Mouse (Mus musculus): Measurements from ENCODE around the gene Steap3. TPM values are rescaled to one million over a fixed set of nuclear protein-coding genes. Genes with fewer than 3 reads are reported as not detected.
A peak's percentile ranks its signal among the peaks of the same experiment; 100 is the strongest.

Gene Steap3
- total and polyA plus RNA-seq, 2 experiments from 2014 or later, result 3.9 TPM

DNA sequence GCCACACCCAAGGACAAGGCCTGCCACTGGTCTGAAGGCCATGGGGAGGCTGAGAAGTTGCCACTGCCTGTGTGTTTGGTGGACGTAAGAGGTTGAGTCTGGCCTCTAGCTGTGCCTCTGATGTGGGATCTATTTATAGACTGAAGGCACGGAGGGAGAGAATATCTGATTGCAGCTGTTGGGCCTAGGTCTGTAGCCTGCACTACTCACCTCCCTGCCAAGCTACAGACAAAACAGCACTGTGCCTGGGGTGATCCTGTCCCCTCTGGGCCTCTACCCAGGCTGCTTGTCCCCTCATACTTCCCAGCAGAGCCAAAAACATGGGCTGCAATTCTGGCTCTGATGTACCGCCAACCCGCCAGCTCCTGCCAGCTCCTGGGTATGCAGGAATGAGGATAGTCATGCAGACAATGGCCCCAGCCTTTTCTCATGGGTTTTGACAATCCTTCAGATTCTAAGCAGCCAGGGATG lies 26.8 kb downstream of the Steap3 start:
- WGBS, result 27% methylated on average over 4 of the region's 4 CpGs
- H3K9ac ChIP-seq, result no peak overlapping the region
- TF ChIP-seq CTCF (IDR thresholded peaks at IDR 0.05; ENCODE audit: low read depth), result no peak
- no peak overlapping the region for H3K4me2 ChIP-seq (ENCODE audit: low read depth)
- no peak overlapping the region for H3K4me3 ChIP-seq (ENCODE audit: low read depth, low read length)
- ATAC-seq (peak; percentile 88), DNase-seq (peak; percentile 49)
- H3K27me3 ChIP-seq (ENCODE audit: insufficient read depth, low read length), result no peaks in the 10 kb centered on the region
- H3K27ac ChIP-seq (ENCODE audit: low read depth, low read length), result 0 out of 2 replicates have a peak overlapping the region, but pooled peaks have one; percentile 1
- H3K4me1 ChIP-seq (ENCODE audit: insufficient read depth), result no peaks in the 10 kb centered on the region
- H3K9me3 ChIP-seq (ENCODE audit: low read length), result no peaks in the 10 kb centered on the region
- no peaks in the 10 kb centered on the region for H3K36me3 ChIP-seq (ENCODE audit: insufficient read depth)

DNA sequence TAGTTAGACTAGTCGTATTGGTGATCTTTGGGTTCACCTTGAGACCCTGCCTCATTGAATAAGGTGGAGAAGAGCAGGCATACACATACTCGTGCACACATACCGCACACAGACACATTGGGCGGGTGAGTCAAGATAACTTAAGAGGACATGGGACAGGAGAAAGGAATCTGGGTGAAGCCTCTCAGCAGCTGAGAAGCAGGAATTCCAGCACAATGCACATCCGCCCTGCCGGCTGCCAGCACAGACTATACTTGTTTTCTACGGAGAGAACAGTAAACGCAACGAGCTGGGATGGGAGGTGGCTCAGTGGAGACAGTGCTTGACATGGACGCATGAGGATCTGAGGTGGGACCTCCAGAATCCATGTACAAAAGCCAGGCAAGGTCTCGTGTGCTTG lies 27.9 kb downstream of the Steap3 start:
- no peak for TF ChIP-seq CTCF (IDR thresholded peaks at IDR 0.05; ENCODE audit: low read depth)
- no peaks in the 10 kb centered on the region for H3K4me1 ChIP-seq (ENCODE audit: insufficient read depth)
- no peaks in the 10 kb centered on the region for H3K9me3 ChIP-seq (ENCODE audit: low read length)
- H3K27me3 ChIP-seq (ENCODE audit: insufficient read depth, low read length), result no peaks in the 10 kb centered on the region
- no peak for ATAC-seq
- WGBS, result 89% methylated on average over 11 of the region's 11 CpGs
- no peak overlapping the region for H3K9ac ChIP-seq
- DNase-seq, result no peak
- H3K27ac ChIP-seq (ENCODE audit: low read depth, low read length), result no peak overlapping the region
- no peaks in the 10 kb centered on the region for H3K36me3 ChIP-seq (ENCODE audit: insufficient read depth)
- no peak overlapping the region for H3K4me2 ChIP-seq (ENCODE audit: low read depth)
- no peak overlapping the region for H3K4me3 ChIP-seq (ENCODE audit: low read depth, low read length)

DNA sequence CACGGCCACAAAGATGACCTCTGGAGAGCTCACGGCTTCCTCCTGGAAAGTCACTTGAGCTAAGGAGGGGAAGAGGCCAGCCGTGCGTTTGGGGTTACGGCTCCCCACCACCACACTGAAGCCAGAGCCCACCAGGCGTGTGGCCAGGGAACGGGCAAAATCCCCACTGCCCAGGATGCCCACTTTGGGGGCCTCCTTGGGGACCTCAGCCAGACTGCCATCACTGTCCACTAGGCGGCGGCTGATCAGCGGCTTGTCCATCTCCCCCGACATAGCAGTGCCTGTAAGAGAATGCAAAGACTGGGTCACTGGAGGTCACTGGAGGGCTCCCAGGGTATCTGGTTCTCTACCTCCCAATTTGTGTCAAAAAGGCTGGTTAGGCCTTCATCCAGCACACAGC lies 28.5 kb downstream of the Steap3 start:
- Histone ChIP-seq H3K9me3 (ENCODE audit: low read length) (no peaks in the 10 kb centered on the region), H3K4me3 (ENCODE audit: low read depth, low read length) (no peak overlapping the region), H3K4me2 (ENCODE audit: low read depth) (no peak overlapping the region), H3K27ac (ENCODE audit: low read depth, low read length) (no peak overlapping the region), H3K27me3 (ENCODE audit: insufficient read depth, low read length) (no peaks in the 10 kb centered on the region), H3K36me3 (ENCODE audit: insufficient read depth) (no peaks in the 10 kb centered on the region), H3K4me1 (ENCODE audit: insufficient read depth) (no peaks in the 10 kb centered on the region), H3K9ac (no peak overlapping the region)
- 80% methylated on average over 11 of the region's 11 CpGs for WGBS
- ATAC-seq, result no peak
- TF ChIP-seq CTCF (IDR thresholded peaks at IDR 0.05; ENCODE audit: low read depth), result no peak; the same call in 1 of the 2 replicates
- no peak for DNase-seq

DNA sequence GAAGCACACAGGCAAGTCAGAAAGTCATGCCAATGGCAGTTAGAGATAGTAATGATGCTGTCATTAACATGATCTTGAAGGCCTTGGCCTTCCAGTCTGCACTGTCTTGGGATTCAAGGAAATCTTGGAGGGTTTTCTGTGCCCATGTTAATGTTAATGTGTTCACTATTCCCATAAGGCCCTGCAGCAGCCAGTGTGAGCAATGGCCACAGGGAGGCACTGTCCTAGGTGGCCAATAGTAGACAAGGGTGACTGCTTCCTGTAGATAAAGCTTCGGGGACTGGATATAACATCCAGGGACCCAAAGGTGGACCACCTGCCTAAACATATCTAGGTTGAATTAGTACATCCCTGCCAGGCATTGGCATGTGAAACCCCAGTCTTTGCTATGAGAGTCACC lies 35.4 kb downstream of the Steap3 start:
- no peak overlapping the region for H3K4me3 ChIP-seq (ENCODE audit: low read depth, low read length)
- no peak overlapping the region for H3K4me2 ChIP-seq (ENCODE audit: low read depth)
- WGBS, result 86% methylated on average over 1 of the region's 1 CpGs
- H3K9me3 ChIP-seq (ENCODE audit: low read length), result no peaks in the 10 kb centered on the region
- TF ChIP-seq CTCF (IDR thresholded peaks at IDR 0.05; ENCODE audit: low read depth), result no peak
- H3K9ac ChIP-seq, result no peak overlapping the region
- no peak overlapping the region for H3K27ac ChIP-seq (ENCODE audit: low read depth, low read length)
- ATAC-seq (no peak), DNase-seq (no peak)
- no peaks in the 10 kb centered on the region for H3K27me3 ChIP-seq (ENCODE audit: insufficient read depth, low read length)
- no peaks in the 10 kb centered on the region for H3K36me3 ChIP-seq (ENCODE audit: insufficient read depth)
- H3K4me1 ChIP-seq (ENCODE audit: insufficient read depth), result no peaks in the 10 kb centered on the region

DNA sequence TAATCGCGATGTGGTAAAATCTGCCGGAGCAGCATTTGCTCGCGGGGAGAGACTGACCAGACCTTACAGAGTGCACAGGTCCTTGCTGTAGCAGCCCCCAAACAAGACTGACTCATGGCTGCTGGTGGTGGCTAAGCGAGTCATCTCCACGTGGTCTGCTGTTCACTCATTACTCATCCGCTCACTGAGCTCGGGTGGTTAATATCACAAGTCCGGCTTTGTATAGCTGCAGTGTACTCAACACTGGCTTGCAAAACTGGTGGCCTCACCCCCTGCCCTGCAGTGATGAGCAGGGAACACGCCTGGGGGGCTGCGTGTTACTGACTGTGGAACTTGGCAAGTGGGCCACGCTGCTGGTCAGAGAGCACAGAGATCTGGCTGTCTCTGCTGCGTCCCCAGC lies 36.1 kb downstream of the Steap3 start:
- H3K9ac ChIP-seq, result no peak overlapping the region
- H3K9me3 ChIP-seq (ENCODE audit: low read length), result no peaks in the 10 kb centered on the region
- ATAC-seq (no peak), DNase-seq (no peak)
- H3K4me1 ChIP-seq (ENCODE audit: insufficient read depth), result no peaks in the 10 kb centered on the region
- H3K27me3 ChIP-seq (ENCODE audit: insufficient read depth, low read length), result no peaks in the 10 kb centered on the region
- no peak for TF ChIP-seq CTCF (IDR thresholded peaks at IDR 0.05; ENCODE audit: low read depth)
- H3K4me3 ChIP-seq (ENCODE audit: low read depth, low read length), result no peak overlapping the region
- WGBS, result 87% methylated on average over 14 of the region's 14 CpGs
- no peaks in the 10 kb centered on the region for H3K36me3 ChIP-seq (ENCODE audit: insufficient read depth)
- no peak overlapping the region for H3K27ac ChIP-seq (ENCODE audit: low read depth, low read length)
- H3K4me2 ChIP-seq (ENCODE audit: low read depth), result no peak overlapping the region

DNA sequence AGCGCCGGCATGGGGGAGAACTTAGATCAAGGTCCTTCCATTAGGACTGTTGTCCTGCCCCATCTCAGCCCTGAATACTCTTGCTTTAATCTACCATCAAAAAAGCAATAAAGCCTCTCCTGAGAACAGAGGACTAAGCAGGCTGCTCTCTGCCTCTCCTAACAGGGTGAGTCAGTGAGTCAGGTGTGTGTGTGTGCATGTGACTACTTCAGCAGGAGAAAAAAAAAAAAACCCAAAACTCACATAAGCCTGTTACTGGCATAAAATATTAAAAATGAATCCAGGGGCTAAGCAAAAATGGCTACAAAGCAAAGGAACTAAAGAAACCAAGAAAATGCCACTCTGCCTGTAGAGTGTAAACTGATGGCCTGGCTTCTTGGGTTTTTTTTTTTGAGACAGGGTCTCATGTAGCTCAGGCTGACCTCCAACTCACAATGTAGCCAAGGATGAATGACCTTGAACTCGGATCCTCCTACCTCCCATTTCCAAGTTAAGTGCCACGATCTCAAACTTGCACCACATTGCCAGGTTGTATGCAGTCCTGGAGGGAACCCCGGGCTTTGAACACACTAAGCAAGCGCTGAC lies 36.8 kb downstream of the Steap3 start:
- no peaks in the 10 kb centered on the region for H3K27me3 ChIP-seq (ENCODE audit: insufficient read depth, low read length)
- H3K36me3 ChIP-seq (ENCODE audit: insufficient read depth), result no peaks in the 10 kb centered on the region
- H3K9me3 ChIP-seq (ENCODE audit: low read length), result no peaks in the 10 kb centered on the region
- no peak for DNase-seq
- TF ChIP-seq CTCF (IDR thresholded peaks at IDR 0.05; ENCODE audit: low read depth), result no peak
- no peak overlapping the region for H3K27ac ChIP-seq (ENCODE audit: low read depth, low read length)
- no peak overlapping the region for H3K4me3 ChIP-seq (ENCODE audit: low read depth, low read length)
- WGBS, result 92% methylated on average over 6 of the region's 6 CpGs
- no peak overlapping the region for H3K4me2 ChIP-seq (ENCODE audit: low read depth)
- ATAC-seq, result no peak
- no peak overlapping the region for H3K9ac ChIP-seq
- H3K4me1 ChIP-seq (ENCODE audit: insufficient read depth), result no peaks in the 10 kb centered on the region

DNA sequence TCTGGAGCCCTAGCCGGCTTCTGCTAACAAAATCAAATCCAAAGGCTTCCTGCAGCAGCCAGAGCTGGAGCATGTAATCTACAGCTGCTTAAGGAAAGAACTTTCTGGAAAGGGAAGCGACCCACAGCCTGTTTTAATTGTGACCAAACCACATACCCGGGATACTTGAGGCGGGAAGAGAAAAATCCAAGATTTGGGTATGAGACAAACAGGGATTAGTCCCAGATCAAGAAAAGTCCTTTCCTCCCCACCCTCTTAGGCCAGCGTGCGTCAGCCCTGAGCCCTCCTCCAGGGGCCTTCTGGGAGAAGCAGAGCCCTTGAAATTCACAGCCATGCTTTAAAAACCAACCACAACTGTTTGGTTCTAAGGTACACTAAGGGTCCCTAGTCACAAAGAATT lies 40.3 kb downstream of the Steap3 start:
- Histone ChIP-seq H3K4me3 (ENCODE audit: low read depth, low read length) (no peak overlapping the region), H3K4me1 (ENCODE audit: insufficient read depth) (no peaks in the 10 kb centered on the region), H3K9ac (no peak overlapping the region), H3K36me3 (ENCODE audit: insufficient read depth) (no peaks in the 10 kb centered on the region), H3K9me3 (ENCODE audit: low read length) (no peaks in the 10 kb centered on the region), H3K27ac (ENCODE audit: low read depth, low read length) (no peak overlapping the region), H3K27me3 (ENCODE audit: insufficient read depth, low read length) (no peaks in the 10 kb centered on the region), H3K4me2 (ENCODE audit: low read depth) (no peak overlapping the region)
- ATAC-seq (no peak), DNase-seq (no peak)
- WGBS, result 79% methylated on average over 6 of the region's 6 CpGs
- TF ChIP-seq CTCF (IDR thresholded peaks at IDR 0.05; ENCODE audit: low read depth), result no peak

Data from forebrain, postnatal 0 days (tissue).